Mouse (Mus musculus): Measurements from ENCODE around the gene Gtf3c3. TPM values are rescaled to one million over a fixed set of nuclear protein-coding genes. Genes with fewer than 3 reads are reported as not detected.

The Gtf3c3 gene
- total RNA-seq (2021), result 10 to 100 TPM in 1 of 2 experiments, 1 to 10 TPM in 1; 6.8 to 10.3 TPM
- long read RNA-seq, experiment 1, full-length matches to known transcripts, result 2 of 3 reads
- long read RNA-seq, experiment 1, partial matches to known transcripts, result 0 of 3 reads
- long read RNA-seq, experiment 1, other reads (novel, unspliced or antisense), result 1 of 3 reads
- long read RNA-seq, experiment 2, full-length matches to known transcripts, result 4 of 4 reads
- long read RNA-seq, experiment 2, partial matches to known transcripts, result 0 of 4 reads
- long read RNA-seq, experiment 2, other reads (novel, unspliced or antisense), result 0 of 4 reads

DNA sequence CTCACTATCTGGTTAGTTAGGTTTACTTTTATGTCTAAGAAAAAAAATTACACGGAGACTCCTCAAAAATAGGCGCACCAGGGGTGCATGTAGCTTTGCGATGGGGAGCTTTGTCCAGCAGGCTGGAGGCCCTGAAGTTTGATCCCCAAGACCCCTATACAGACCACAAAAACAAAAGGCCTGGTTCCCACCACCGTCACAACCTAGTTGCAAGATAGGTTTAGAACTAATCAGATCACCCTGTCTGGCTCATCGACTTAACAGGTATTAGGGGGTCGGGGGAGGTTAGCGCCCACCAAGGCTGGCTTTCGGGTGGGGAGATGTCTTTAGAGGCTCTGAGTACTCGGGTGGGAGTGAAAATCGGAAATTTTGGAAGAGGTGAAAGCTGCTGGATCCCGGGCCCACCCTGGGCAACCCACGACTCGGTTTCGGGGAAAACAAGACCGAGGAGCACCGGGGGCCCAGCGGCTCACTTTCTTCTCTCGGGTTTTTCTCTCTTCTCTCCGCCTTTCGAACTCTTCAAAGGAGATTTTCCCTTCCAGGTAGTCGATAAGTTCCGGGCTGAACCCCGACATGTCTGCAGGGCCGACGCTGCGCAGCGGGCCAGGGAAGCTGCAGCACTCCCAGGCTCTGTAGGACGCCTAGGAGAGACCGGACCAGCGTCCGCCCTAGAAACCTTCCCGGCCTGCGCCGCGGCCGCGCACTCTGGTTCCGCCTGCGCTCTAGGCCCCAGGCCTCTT is at the start of gene Gtf3c3:
Gene Gtf3c3 (minus strand): TSS at position 632 of the 740 bp plus-strand sequence.
- intact Hi-C loops (cut with DNase I), result no loop called here
- DNase-seq, result peak; percentile 61 to 78

DNA sequence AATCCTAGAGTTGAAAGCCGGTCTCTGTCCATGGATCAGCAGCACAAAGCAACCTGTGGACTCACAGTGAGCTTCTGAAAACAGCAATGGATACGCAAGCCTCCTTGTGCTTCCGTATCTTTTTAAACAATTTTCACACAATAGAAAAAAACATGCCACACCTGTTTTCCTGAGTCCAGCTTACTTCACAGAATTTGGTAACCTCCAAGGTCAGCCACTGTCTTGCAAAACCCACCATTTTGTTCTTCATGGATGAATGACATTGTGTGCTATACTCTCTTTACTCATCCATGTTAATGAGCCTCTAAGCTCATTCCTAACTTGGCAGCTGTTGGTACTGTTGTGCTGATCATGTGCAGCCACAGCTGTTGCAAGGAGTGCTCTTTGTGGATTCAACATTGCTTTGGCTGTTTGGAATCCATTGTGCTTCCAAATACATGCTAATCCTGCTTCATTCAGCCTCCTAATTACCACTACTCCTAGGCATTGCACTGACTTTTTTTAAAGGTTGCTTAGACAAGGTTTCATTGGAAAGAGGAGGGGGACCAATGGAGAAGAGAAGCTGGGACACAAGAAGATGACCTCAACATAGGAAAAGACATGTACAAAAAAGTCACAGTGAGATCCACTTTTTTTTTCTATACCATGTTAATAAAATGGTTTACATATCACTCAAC is 46.1 kb upstream of the Gtf3c3 start:
- intact Hi-C loops (cut with DNase I), result no loop called here
- no peak for DNase-seq

DNA sequence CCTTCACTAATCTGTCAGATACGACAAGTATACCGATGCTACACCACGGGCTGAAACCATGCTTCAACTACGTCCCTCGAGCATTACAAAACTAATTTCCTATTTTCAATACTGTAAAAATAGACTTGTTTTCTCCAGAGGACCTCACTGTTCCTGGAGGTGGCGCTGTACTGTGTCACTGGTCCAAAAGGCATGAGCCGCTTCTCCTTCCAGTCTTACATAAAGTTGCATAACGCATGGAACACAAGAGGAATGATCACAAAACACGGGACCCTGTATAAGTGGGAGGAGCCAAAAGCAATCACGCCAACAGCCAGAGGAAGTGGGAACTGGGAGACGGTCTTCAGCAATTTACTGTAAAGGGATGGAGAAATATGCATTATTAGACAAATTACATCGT is 41.7 kb upstream of the Gtf3c3 start:
- intact Hi-C loops (cut with DNase I), result no loop called here
- no peak for DNase-seq

- intact Hi-C loops (cut with DNase I), result no loop called here
These were observed 29.9 kb upstream of the Gtf3c3 start for GRCm38 (mm10) chr1:54468662-54469061.

GRCm38 (mm10) chr1:54467366-54467765 is 28.6 kb upstream of the Gtf3c3 start:
- no peak for DNase-seq
- intact Hi-C loops (cut with DNase I), result no loop called here

More at GRCm38 (mm10) chr1:54468662-54469061, 29.9 kb upstream of the Gtf3c3 start:
- DNase-seq, result no peak

- intact Hi-C loops (cut with DNase I), result no loop called here
- DNase-seq, result no peak
These were observed 13.3 kb upstream of the Gtf3c3 start for GRCm38 (mm10) chr1:54452116-54452515.

- intact Hi-C loops (cut with DNase I), result no loop called here
- DNase-seq, result no peak
These were observed 10.1 kb upstream of the Gtf3c3 start for GRCm38 (mm10) chr1:54448833-54449232.

GRCm38 (mm10) chr1:54443641-54444040 is 4.9 kb upstream of the Gtf3c3 start:
- DNase-seq, result no peak
- intact Hi-C loops (cut with DNase I), result no loop called here

- no peak for DNase-seq
- intact Hi-C loops (cut with DNase I), result no loop called here
These were observed 307 bp upstream of the Gtf3c3 start for GRCm38 (mm10) chr1:54439080-54439476.

- no peak for DNase-seq
- intact Hi-C loops (cut with DNase I), result no loop called here
These were observed 16.5 kb downstream of the Gtf3c3 start for GRCm38 (mm10) chr1:54422195-54422750.

DNA sequence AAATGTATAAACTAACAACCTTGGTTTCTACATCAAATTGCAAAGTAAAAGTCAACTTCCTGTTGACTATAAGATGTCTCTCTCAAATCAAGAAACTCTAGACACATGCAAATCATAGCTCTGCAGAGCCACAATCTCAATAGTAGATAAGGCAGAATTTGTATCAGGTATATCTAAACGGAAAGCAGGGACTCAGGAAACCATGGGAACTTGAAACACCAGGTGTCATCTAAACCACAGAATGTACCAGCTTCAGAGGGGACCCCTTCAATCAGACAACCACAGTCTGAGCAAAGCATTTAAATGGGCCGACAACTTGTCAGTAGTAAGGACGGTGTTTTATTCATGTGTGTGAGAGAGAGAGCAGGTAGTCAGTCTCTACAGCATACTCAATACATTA is 17.1 kb downstream of the Gtf3c3 start:
- intact Hi-C loops (cut with DNase I), result no loop called here

GRCm38 (mm10) chr1:54402736-54403135 is 36.0 kb downstream of the Gtf3c3 start:
- intact Hi-C loops (cut with DNase I), result no loop called here

More for the DNA sequence above, 17.1 kb downstream of the Gtf3c3 start:
- no peak for DNase-seq

DNA sequence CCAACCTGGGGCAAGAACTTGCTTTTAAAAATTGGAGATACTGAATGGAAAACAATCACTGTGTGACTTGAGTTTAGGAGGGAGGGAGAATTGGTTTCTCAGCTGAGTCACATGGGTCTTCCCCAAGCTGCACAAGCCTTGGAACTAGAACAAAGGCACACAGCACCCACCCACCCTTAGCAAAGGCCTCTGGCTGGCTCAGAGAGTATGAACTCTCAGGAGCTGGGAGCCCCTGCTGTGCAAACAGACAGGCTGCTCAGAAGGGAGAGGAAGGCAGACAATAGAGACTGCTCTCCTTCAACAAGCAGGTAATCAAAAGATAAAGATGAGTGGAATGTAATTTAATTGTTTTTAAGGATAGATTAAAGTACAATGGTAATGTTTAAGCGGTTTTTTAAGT is 54.5 kb downstream of the Gtf3c3 start:
- DNase-seq, result no peak
- intact Hi-C loops (cut with DNase I), result loop anchor here (5.0 kb wide), 1 partner anchor 472 kb away; no protein-coding TSS in a partner anchor

More at GRCm38 (mm10) chr1:54402736-54403135, 36.0 kb downstream of the Gtf3c3 start:
- DNase-seq, result no peak

- DNase-seq, result peak in 1 of 2 experiments; percentile 11
- intact Hi-C loops (cut with DNase I), result loop anchor here (5.0 kb wide), 1 partner anchor 469 kb away; no protein-coding TSS in a partner anchor
These were observed 57.5 kb downstream of the Gtf3c3 start for GRCm38 (mm10) chr1:54380978-54381914.

- intact Hi-C loops (cut with DNase I), result no loop called here
- DNase-seq, result no peak
These were observed 61.2 kb downstream of the Gtf3c3 start for GRCm38 (mm10) chr1:54377506-54378051.

GRCm38 (mm10) chr1:54356566-54356965 is 82.2 kb downstream of the Gtf3c3 start:
- DNase-seq, result no peak
- intact Hi-C loops (cut with DNase I), result no loop called here

DNA sequence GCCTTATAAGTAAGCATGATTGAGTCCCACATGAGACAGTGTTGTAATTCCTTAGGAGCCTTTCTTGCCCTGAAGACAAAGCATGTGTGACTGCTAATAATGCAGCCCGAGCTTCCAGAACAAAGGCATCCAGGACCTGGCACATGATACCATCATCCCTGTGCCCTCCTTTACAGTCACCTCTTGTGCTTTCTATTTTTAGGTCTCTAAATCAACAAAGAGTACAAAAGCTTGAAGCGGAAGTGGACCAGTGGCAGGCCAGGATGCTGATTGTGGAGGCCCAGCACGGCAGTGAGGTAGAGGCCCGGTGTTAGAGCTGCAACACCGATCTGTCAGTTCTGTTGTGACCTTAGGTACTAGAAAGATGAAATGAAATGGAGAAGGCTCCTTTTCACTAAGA is 83.3 kb downstream of the Gtf3c3 start:
- intact Hi-C loops (cut with DNase I), result no loop called here

GRCm38 (mm10) chr1:54354786-54355185 is 84.0 kb downstream of the Gtf3c3 start:
- intact Hi-C loops (cut with DNase I), result no loop called here

More for the DNA sequence above, 83.3 kb downstream of the Gtf3c3 start:
- DNase-seq, result no peak

More at GRCm38 (mm10) chr1:54354786-54355185, 84.0 kb downstream of the Gtf3c3 start:
- no peak for DNase-seq
